Mouse (Mus musculus) kidney, adult 2 months (tissue): ENCODE data around the gene Tmem269.

Source experiments
- CTCF ChIP-seq: fragments of 200-500 bp; conservative IDR thresholded peaks from 2 replicates; pipeline ENCODE4 v1.5.1; 2011; ENCODE audit warnings: low read depth, mild to moderate bottlenecking, control low read depth, low read length, moderate library complexity, mixed read lengths; ENCODE audit not compliant: insufficient read depth, insufficient read length
- POLR2A ChIP-seq: fragments of 200-500 bp; IDR thresholded peaks from one replicate; pipeline ENCODE4 v1.6.1; 2011; ENCODE audit warnings: low read depth, low read length, control low read depth

- TF ChIP-seq POLR2A, result no peak
- no peak for TF ChIP-seq CTCF
These were observed 34.5 kb downstream of the Tmem269 start for GRCm38 (mm10) chr4:119183525-119183924.
